Mouse (Mus musculus) thymus, adult 2 months (tissue): ENCODE measurements around the gene Dab2ip.

Experiments
- CTCF ChIP-seq: fragments of 200-500 bp; IDR thresholded peaks from 2 replicates; pipeline ENCODE4 v1.5.1; 2012; ENCODE audit warnings: mild to moderate bottlenecking, control low read depth, low read length, moderate library complexity, borderline replicate concordance; ENCODE audit not compliant: control insufficient read depth, poor library complexity, insufficient read depth; ENCODE audit errors: extremely low read depth
- POLR2A ChIP-seq: fragments of 200-500 bp; IDR thresholded peaks from 2 replicates; pipeline ENCODE4 v1.6.1; 2012; ENCODE audit warnings: mild to moderate bottlenecking, low read length, control low read depth, moderate library complexity; ENCODE audit not compliant: control insufficient read depth, poor library complexity, insufficient read depth; ENCODE audit errors: extremely low read depth

- TF ChIP-seq CTCF = no peak
- TF ChIP-seq POLR2A = no peak
Observed at GRCm38 (mm10) chr2:35697768-35698167, 139.7 kb downstream of the Dab2ip start.
